Mouse (Mus musculus) CH12.LX (cell line): ENCODE measurements around the gene Eef1akmt1. TPM values are rescaled to one million over a fixed set of nuclear protein-coding genes. Genes with fewer than 3 reads are reported as not detected.

ENCODE experiments used
- DNase-seq: peaks from one replicate; pipeline ENCODE4 v3.0.0-alpha.2; 2013; ENCODE audit errors: extremely low read depth
- H3K27ac ChIP-seq: 2 replicates; pipeline ENCODE4 v1.5.1; 2012; ENCODE audit warnings: low read depth, mild to moderate bottlenecking, control low read depth, moderate library complexity; ENCODE audit not compliant: insufficient read depth
- H3K27me3 ChIP-seq: replicated peaks from 2 replicates; pipeline ENCODE3; 2012; ENCODE audit warnings: inconsistent platforms
- H3K36me3 ChIP-seq, 2 experiments: replicated peaks in 1 of 2; 2 replicates each; pipeline versions ENCODE3 to v1.6.1; 2012; ENCODE audit warnings: inconsistent platforms in 1 of 2, low read length in 1 of 2, mild to moderate bottlenecking in 1 of 2, mixed read lengths in 1 of 2, moderate library complexity in 1 of 2; ENCODE audit not compliant: control insufficient read depth in 1 of 2, insufficient read depth in 1 of 2
- H3K4me1 ChIP-seq, 2 experiments: 2 replicates each; pipeline ENCODE4 v1.6.1; 2012; ENCODE audit warnings: inconsistent platforms in 1 of 2, moderate library complexity in 1 of 2; ENCODE audit not compliant: insufficient read depth in 2 of 2, control insufficient read depth in 1 of 2
- H3K4me2 ChIP-seq: 2 replicates; pipeline ENCODE4 v1.6.1; 2012; ENCODE audit warnings: low read depth, mild to moderate bottlenecking, control low read depth; ENCODE audit not compliant: poor library complexity, insufficient read depth, severe bottlenecking
- H3K4me3 ChIP-seq, 3 experiments: fragments of 150-350 bp in 1 of 3; sonication (generic) in 1 of 3; replicated peaks in 1 of 3; 2 replicates each; pipeline versions ENCODE3 to v1.5.1; 2011 to 2012; ENCODE audit warnings: low read depth in 2 of 3, low read length in 2 of 3, mild to moderate bottlenecking in 2 of 3, moderate library complexity in 2 of 3, control low read depth in 1 of 3, improper control_type of control experiment in 1 of 3, inconsistent platforms in 1 of 3, mixed read lengths in 1 of 3; ENCODE audit not compliant: poor library complexity in 1 of 3
- H3K79me2 ChIP-seq: replicated peaks from 2 replicates; pipeline ENCODE4 v1.6.1; 2012; ENCODE audit warnings: mild to moderate bottlenecking, moderate library complexity; ENCODE audit not compliant: control insufficient read depth, poor library complexity, insufficient read depth, severe bottlenecking; ENCODE audit errors: extremely low read depth
- H3K9ac ChIP-seq: 2 replicates; pipeline ENCODE4 v1.6.1; 2012; ENCODE audit warnings: low read depth, mild to moderate bottlenecking, control low read depth, moderate library complexity; ENCODE audit not compliant: insufficient read depth
- H3K9me3 ChIP-seq: replicated peaks from 2 replicates; pipeline ENCODE3; 2012; ENCODE audit warnings: low read length, inconsistent platforms, mixed read lengths
- CHD2 ChIP-seq: IDR thresholded peaks from 2 replicates; pipeline ENCODE4 v1.6.1; 2011; ENCODE audit warnings: low read length, improper control_type of control experiment
- CTCF ChIP-seq, 2 experiments: IDR thresholded peaks in 1 of 2; conservative IDR thresholded peaks in 1 of 2; 2 replicates each; pipeline ENCODE4 v1.5.1; 2011 to 2012; ENCODE audit warnings: low read depth in 2 of 2, low read length in 2 of 2, improper control_type of control experiment in 1 of 2, inconsistent platforms in 1 of 2, mild to moderate bottlenecking in 1 of 2, moderate library complexity in 1 of 2
- E2F4 ChIP-seq: IDR thresholded peaks from 2 replicates; pipeline ENCODE4 v1.6.1; 2011; ENCODE audit warnings: low read depth, low read length, improper control_type of control experiment; ENCODE audit not compliant: insufficient replicate concordance
- ELF1 ChIP-seq: IDR thresholded peaks from 2 replicates; pipeline ENCODE4 v1.6.1; 2014; ENCODE audit warnings: low read depth, mild to moderate bottlenecking, inconsistent platforms, low read length, improper control_type of control experiment
- EP300 ChIP-seq: IDR thresholded peaks from 2 replicates; pipeline ENCODE4 v1.6.1; 2011; ENCODE audit warnings: low read length, improper control_type of control experiment
- GABPA ChIP-seq: IDR thresholded peaks from 2 replicates; pipeline ENCODE4 v1.6.1; 2012; ENCODE audit warnings: low read depth, low read length, improper control_type of control experiment, inconsistent platforms; ENCODE audit not compliant: insufficient replicate concordance
- JUND ChIP-seq: conservative IDR thresholded peaks from 2 replicates; pipeline ENCODE4 v1.6.1; 2011; ENCODE audit warnings: low read depth, low read length, improper control_type of control experiment
- KAT2A ChIP-seq: IDR thresholded peaks from 2 replicates; pipeline ENCODE4 v1.6.1; 2012; ENCODE audit warnings: low read length, improper control_type of control experiment, inconsistent platforms; ENCODE audit not compliant: insufficient replicate concordance
- MAFK ChIP-seq: IDR thresholded peaks from 2 replicates; pipeline ENCODE4 v1.6.1; 2011; ENCODE audit warnings: low read length, improper control_type of control experiment; ENCODE audit not compliant: insufficient replicate concordance
- MAZ ChIP-seq: IDR thresholded peaks from 2 replicates; pipeline ENCODE4 v1.6.1; 2012; ENCODE audit warnings: low read depth, mild to moderate bottlenecking, inconsistent platforms, low read length, improper control_type of control experiment, moderate library complexity
- MEF2A ChIP-seq: IDR thresholded peaks from 2 replicates; pipeline ENCODE4 v1.6.1; 2014; ENCODE audit warnings: low read depth, mild to moderate bottlenecking, inconsistent platforms, low read length, improper control_type of control experiment, borderline replicate concordance
- MXI1 ChIP-seq: IDR thresholded peaks from 2 replicates; pipeline ENCODE4 v1.6.1; 2011; ENCODE audit warnings: mild to moderate bottlenecking, low read depth, low read length, improper control_type of control experiment
- NELFE ChIP-seq: IDR thresholded peaks from 2 replicates; pipeline ENCODE4 v1.6.1; 2011; ENCODE audit warnings: low read depth, low read length, improper control_type of control experiment
- NRF1 ChIP-seq: IDR thresholded peaks from 2 replicates; pipeline ENCODE4 v1.6.1; 2014; ENCODE audit warnings: low read depth, mild to moderate bottlenecking, inconsistent platforms, low read length, improper control_type of control experiment, moderate library complexity
- POLR2AphosphoS2 ChIP-seq: IDR thresholded peaks from 2 replicates; pipeline ENCODE4 v1.6.1; 2011; ENCODE audit warnings: low read depth, low read length, improper control_type of control experiment
- RCOR1 ChIP-seq: conservative IDR thresholded peaks from 2 replicates; pipeline ENCODE4 v1.6.1; 2012; ENCODE audit warnings: low read depth, mild to moderate bottlenecking, inconsistent platforms, low read length, improper control_type of control experiment
- SIN3A ChIP-seq: IDR thresholded peaks from 2 replicates; pipeline ENCODE4 v1.6.1; 2012; ENCODE audit warnings: low read length, improper control_type of control experiment, inconsistent platforms
- USF2 ChIP-seq: conservative IDR thresholded peaks from 2 replicates; pipeline ENCODE4 v1.6.1; 2011; ENCODE audit warnings: low read depth, low read length, improper control_type of control experiment
- ZC3H11A ChIP-seq: IDR thresholded peaks from 2 replicates; pipeline ENCODE4 v1.6.1; 2012; ENCODE audit warnings: low read depth, mild to moderate bottlenecking, inconsistent platforms, low read length, improper control_type of control experiment
- ZKSCAN1 ChIP-seq: IDR thresholded peaks from 2 replicates; pipeline ENCODE4 v1.6.1; 2012; ENCODE audit warnings: low read depth, inconsistent platforms, low read length, improper control_type of control experiment, borderline replicate concordance
- dilution Hi-C: fragments of 300-500 bp; cut with MboI; formaldehyde crosslinking; loops from 2 replicates; pipeline ENCODE4 v1.14.3; 2020; ENCODE audit warnings: low sequenced_read_pairs; ENCODE audit not compliant: extremely low pct_unique_long_range_greater_than_20kb, extremely low pct_ligation_motif_present
- in situ Hi-C: fragments of 300-500 bp; cut with MboI; formaldehyde crosslinking; loops from 3 replicates; pipeline ENCODE4 v1.14.3; 2019; ENCODE audit warnings: low sequenced_read_pairs, low pct_ligation_motif_present, low pct_unique_long_range_greater_than_20kb, mixed read lengths
- polyA plus RNA-seq: library from polyadenylated mRNA; unstranded; fragments of >175 nt; gene quantifications from 2 replicates; pipeline ENCODE4 v1.2.1, GENCODE M21; 2012; ENCODE audit warnings: low read depth; ENCODE audit not compliant: insufficient read length
- total RNA-seq, 2 experiments: library from RNA; depleted of rRNA; stranded (reverse); fragments of 300-350 nt in 1 of 2; fragments of >200 nt in 1 of 2; gene quantifications; 2 replicates each; pipeline ENCODE4 v1.2.3; 2012 to 2014

Eef1akmt1 gene
- total and polyA plus RNA-seq, 3 experiments: 52.2 to 105 (median 74.5) TPM

DNA sequence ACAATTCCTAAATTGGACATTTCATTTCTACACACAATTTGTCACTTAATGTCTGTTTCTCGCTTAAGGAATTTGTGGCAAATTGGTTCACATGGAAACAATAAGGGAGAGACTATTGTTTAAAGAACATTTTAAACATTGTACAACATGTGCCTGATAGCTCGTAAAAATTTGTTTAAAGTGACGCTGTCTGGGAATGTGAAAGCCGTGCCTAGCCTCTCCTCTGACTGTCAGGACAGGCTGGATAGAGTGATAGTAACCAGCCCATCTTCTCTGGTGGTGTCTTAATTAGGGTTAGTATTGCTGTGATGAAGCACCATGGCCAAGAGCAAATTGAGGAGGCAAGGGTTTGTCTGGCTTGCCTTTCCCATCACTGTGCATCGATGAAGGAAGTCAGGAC lies 24.4 kb downstream of the Eef1akmt1 start:
- in situ Hi-C loops: no loop called here

DNA sequence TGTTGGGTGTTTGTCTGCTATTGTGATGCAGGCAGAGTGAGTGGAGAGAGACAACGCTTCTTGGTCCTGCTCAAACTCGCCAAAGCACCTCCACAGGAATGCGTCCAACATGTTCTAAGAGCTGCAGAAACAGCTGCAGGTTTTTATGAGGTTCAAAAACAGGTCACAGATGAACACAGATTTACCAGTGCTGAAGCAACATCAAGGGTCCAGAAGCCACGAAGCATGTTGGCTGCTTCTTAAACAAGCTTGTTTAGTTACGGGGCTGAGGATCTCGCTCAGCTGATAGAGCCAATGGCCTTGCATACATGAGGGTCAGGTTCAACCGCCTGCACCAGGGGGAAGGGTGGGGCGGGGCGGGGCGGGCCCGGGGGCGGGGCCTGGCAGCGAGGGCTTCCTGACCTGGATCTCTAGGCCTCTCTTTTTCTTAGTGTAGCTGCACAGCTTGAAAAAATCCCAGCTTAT lies 24.8 kb downstream of the Eef1akmt1 start:
- H3K36me3 ChIP-seq: peaks cover 15 to 38% of the 10 kb centered on the region in 2 experiments
- H3K4me1 ChIP-seq: peaks cover 0 to 13% of the 10 kb centered on the region in 2 experiments; a peak in 2 of 4 replicates
- no peak for DNase-seq
- no peak overlapping the region for H3K4me2 ChIP-seq
- TF ChIP-seq KAT2A (no peak), ELF1 (no peak), MEF2A (no peak), MXI1 (no peak), MAZ (no peak), POLR2AphosphoS2 (no peak)
- in situ Hi-C loops: no loop called here
- H3K9ac ChIP-seq: no peak overlapping the region
- dilution Hi-C loops: no loop called here
- H3K79me2 ChIP-seq: no peaks in the 10 kb centered on the region
- no peak overlapping the region for H3K27ac ChIP-seq
- no peak overlapping the region for H3K4me3 ChIP-seq
- H3K9me3 ChIP-seq: no peaks in the 10 kb centered on the region
- H3K27me3 ChIP-seq: no peaks in the 10 kb centered on the region

More for the DNA sequence above, 24.4 kb downstream of the Eef1akmt1 start:
- peaks cover 15 to 38% of the 10 kb centered on the region in 2 experiments for H3K36me3 ChIP-seq
- H3K9me3 ChIP-seq: no peaks in the 10 kb centered on the region
- H3K4me2 ChIP-seq: no peak overlapping the region
- no peaks in the 10 kb centered on the region for H3K79me2 ChIP-seq
- TF ChIP-seq JUND: no peak
- TF ChIP-seq ZKSCAN1: no peak
- no peak for TF ChIP-seq KAT2A
- TF ChIP-seq EP300: no peak
- no peak for TF ChIP-seq NRF1
- no peak for TF ChIP-seq USF2
- TF ChIP-seq NELFE: no peak
- no peak for TF ChIP-seq MAFK
- no peak for TF ChIP-seq ZC3H11A
- no peak for TF ChIP-seq GABPA
- no peak for TF ChIP-seq SIN3A
- TF ChIP-seq CTCF (conservative IDR thresholded peaks at IDR 0.05 in 1 of 2, IDR thresholded peaks at IDR 0.05 in 1 of 2; ENCODE audit: low read depth in 2 of 2, low read length in 2 of 2): no peak
- TF ChIP-seq CHD2: no peak
- no peak for TF ChIP-seq E2F4
- TF ChIP-seq RCOR1: no peak
- dilution Hi-C loops: no loop called here
- H3K4me3 ChIP-seq: no peak overlapping the region
- no peak overlapping the region for H3K27ac ChIP-seq
- no peak overlapping the region for H3K9ac ChIP-seq
- peaks cover 0 to 13% of the 10 kb centered on the region in 2 experiments; a peak in 2 of 4 replicates for H3K4me1 ChIP-seq
- no peak for DNase-seq
- H3K27me3 ChIP-seq: no peaks in the 10 kb centered on the region
